Mouse (Mus musculus) lung, adult 2 months (tissue): ENCODE data around the gene Saal1.

Source experiments
- CTCF ChIP-seq: fragments of 200-500 bp; IDR thresholded peaks from 2 replicates; pipeline ENCODE4 v1.5.1; 2011; ENCODE audit warnings: mild to moderate bottlenecking, low read length, control low read depth; ENCODE audit not compliant: insufficient read depth
- POLR2A ChIP-seq: fragments of 200-500 bp; IDR thresholded peaks from 2 replicates; pipeline ENCODE4 v1.6.1; 2011; ENCODE audit warnings: low read depth, mild to moderate bottlenecking, control low read depth, low read length, borderline replicate concordance; ENCODE audit errors: extremely low read depth

GRCm38 (mm10) chr7:46643172-46643571 lies 67.3 kb downstream of the Saal1 start:
- TF ChIP-seq POLR2A: no peak
- no peak for TF ChIP-seq CTCF
